Mouse (Mus musculus) heart, postnatal 0 days (tissue): Measurements from ENCODE around the gene Gm5150.

ENCODE experiments used
- CTCF ChIP-seq: IDR thresholded peaks from 2 replicates; pipeline ENCODE4 v1.5.1; 2016; ENCODE audit warnings: antibody characterized with exemption, control low read depth, low read depth
- EP300 ChIP-seq: IDR thresholded peaks from 2 replicates; pipeline ENCODE4 v1.6.1; 2016; ENCODE audit warnings: antibody characterized with exemption, low read depth

GRCm38 (mm10) chr3:16007827-16008226 lies 1.6 kb upstream of the Gm5150 start:
- TF ChIP-seq EP300 (no peak), CTCF (no peak)
